Mouse (Mus musculus) induced T-regulatory cell, adult 2 months (primary cell): ENCODE data around the gene Plce1.
A peak's percentile ranks its signal among the peaks of the same experiment; 100 is the strongest.

Source experiments
- DNase-seq: peaks from one replicate; pipeline ENCODE4 v3.0.0-alpha.2; 2012; ENCODE audit warnings: low read depth

Plce1 gene

DNA sequence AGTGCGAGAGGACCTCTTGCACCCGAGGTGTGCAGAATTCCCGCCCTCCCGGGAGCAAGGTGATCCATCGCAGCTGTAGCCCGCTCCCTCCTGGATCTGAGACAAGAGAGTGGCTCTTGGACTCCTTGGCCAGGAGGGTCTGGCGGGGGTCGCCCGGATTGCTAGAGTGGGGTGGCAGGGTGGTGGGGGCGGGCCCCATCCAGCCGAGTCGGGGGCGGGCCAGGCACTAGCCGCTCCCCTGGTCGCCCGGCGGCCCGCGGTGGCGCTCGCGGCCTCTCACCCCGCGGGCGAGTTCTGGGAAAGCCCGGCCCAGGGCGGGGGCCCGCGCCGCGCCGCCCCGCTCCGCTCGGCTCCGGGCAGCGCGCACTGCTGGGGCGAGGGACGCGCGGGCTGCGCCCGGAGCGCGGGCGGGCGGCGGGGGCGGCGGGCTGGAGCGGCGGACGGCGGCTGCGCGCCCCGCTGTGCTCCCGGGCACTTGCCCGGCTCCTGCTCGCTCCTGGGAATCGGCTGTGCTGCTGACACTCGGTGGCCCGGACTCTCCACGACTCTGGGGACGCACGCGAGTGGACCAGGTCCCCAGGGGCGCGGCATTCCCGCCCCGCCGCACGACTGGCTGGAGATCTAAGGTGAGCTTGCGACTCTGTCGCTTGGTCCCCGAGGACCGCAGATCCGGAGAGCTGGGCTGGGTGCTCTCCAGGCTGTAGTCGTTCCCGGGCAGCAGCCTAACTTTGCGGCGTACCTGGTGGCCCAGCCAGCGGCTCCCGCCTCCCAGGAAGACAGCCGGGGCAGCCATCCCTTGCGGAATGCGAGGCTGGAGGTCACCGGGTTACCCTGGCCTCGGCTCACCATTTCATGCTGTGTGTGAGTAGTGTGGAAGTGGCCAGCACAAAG, at the start of gene Plce1:
Gene Plce1, plus strand, starts transcription at position 379 of the 891 bp plus-strand sequence.
- DNase-seq = no peak

DNA sequence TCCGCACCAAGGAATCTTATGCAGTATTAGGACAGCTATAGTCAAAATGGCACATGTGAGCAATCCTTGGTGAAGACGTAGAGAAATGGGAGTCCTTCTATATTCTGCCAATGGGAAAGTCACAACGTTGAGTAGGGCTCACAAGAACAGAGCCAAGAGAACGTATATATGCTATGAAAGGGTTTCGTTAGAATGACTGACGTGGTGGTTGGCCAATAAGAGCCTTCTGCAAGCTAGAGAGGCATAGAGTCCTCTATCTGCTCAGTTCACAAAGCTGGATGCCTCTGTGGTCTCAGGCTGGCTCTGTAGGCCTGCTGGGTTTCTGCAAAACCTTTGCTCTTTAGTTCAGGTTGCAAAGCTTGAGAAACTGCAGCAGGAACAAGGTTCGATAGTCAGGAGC, 49.6 kb upstream of the Plce1 start:
- DNase-seq = no peak

GRCm38 (mm10) chr19:38432021-38432420, 48.9 kb upstream of the Plce1 start:
- peak; percentile 4 for DNase-seq

DNA sequence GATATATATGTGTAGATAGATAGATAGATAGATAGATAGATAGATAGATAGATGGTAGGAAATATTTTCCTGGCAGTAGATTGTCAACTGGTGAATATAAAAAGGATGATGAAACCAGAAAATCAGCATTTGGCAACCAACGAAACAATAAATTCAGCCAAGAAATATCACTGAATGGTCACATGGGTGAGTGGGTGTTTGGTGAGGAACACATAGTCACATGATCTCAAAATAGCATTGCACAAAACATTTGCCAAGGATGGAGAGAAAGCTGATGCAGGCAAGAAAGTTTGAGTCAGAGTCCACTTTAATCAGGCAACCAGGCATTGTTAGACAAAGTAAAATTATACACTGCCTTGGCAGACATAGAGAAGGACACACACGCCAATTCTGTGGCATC, 47.5 kb upstream of the Plce1 start:
- no peak for DNase-seq

- no peak for DNase-seq
Observed at GRCm38 (mm10) chr19:38435221-38435620, 45.7 kb upstream of the Plce1 start.

GRCm38 (mm10) chr19:38441860-38442259, 39.0 kb upstream of the Plce1 start:
- DNase-seq = no peak

- no peak for DNase-seq
Observed at GRCm38 (mm10) chr19:38445758-38446157, 35.2 kb upstream of the Plce1 start.

- no peak for DNase-seq
Observed at GRCm38 (mm10) chr19:38455228-38455627, 25.7 kb upstream of the Plce1 start.

DNA sequence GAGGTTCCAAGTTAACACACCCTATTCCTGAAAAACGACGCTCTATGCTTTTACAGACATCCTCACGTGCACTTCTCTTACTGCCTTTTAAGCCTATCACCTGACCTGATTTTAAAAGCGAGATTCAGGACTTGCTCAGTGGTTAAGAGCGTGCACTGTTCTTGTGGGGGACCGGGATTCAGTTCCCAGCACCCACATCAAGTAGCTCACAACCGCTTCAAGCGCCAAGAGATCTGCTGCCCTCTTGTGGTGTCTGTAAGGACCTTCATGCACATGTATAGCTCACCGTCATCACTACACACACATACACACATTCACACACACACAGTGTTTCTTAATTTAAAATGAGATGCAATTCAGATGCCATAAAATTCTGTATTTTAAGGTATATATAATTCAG, 21.9 kb upstream of the Plce1 start:
- no peak for DNase-seq

DNA sequence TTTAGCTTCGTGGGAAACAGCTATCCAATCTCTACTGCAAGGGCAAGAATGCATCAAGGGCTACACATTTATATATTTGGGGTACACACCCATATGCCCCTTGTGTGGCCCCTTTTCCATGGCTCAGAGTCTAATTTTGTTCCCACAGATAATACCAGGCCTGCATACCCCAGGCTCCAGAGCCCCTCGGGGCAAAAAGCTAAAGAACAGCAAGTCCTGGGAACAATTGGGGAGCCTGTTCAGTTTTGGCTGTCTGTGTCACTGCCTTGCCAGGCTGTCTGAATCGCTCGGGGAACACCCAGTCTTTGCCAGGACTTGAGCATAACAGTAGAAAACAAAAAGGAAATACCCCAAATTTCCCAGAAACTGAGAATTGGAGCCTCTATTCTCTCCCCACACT, 20.2 kb upstream of the Plce1 start:
- no peak for DNase-seq

DNA sequence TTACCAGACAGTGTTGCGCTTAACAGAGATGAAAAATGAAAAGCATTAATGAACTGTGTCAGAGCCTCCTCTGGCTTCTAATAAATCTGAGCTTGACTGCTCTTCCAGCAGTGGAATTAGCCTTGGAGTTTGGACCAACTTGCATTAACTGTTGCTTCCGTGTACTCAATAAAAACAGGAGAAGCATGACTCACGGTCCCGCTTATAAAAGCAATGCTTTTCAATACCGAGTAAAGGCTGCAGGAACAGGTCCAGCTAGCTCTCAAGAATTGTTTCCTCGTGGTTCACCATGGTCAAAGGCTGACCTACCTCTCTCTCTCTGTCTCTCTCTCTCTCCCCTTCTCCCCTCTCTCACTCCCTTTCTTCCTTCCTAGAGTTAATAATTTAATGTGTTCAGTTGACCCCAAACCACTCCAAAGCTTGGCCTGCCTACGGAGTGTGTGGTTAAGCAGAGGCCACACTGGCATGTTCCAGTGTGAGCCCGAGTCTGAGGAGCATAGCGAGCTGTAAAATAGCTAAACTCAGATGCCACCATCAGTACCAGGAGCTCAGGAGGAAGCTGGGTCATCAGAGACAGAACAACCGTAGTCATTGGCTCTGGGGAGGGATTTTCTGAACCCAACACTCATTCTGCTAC, 10.5 kb upstream of the Plce1 start:
- DNase-seq = no peak

- no peak for DNase-seq
Observed at GRCm38 (mm10) chr19:38475394-38475793, 5.5 kb upstream of the Plce1 start.

GRCm38 (mm10) chr19:38478286-38478685, 2.6 kb upstream of the Plce1 start:
- no peak for DNase-seq

- DNase-seq = no peak
Observed at GRCm38 (mm10) chr19:38478948-38479347, 2.0 kb upstream of the Plce1 start.

DNA sequence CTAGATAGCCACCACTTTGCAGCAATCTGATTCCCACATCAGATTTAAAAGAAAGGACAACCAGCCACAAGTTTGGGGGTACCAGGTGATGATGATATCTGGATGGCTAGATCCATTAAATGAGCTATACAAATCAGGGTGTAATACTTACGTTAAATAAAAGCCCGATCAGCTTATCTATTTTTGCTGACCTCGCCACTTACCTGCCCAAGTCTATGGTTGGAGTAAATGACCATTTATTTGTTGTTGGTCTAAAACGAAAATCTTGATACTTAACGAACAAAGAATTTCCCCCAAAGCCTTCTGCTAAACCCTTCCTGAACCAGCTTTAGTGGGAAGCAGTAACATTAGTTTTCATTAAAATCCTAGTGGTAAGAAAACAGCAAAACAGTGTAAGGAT, 1.4 kb upstream of the Plce1 start:
- no peak for DNase-seq

DNA sequence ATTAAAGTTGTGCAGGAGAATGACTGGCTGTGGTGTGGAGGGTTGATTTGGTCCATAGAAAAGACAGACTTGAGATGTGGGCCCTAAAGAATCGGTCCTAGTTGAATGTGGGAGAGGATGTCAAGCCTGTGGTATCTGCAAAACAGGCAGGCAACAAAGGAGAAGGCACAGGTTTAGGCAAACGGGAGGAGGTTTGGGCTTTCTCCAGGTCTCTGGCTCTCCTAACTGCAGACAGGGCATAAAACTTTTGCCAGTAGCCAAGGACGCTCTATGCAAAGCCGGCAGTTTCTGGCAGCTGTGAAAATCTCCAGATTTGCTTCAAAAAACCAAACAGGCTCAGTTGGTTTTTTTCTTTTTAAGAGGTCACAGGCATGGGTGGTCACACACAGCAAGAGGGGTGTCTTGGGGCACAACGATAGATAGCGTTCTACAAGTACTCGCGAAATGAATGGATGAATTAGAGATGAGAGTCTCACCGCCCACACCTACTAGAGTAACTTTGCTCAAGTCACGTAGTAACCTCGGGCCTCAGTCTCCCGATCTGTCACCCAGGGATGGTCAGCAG, 671 bp upstream of the Plce1 start:
- no peak for DNase-seq

DNA sequence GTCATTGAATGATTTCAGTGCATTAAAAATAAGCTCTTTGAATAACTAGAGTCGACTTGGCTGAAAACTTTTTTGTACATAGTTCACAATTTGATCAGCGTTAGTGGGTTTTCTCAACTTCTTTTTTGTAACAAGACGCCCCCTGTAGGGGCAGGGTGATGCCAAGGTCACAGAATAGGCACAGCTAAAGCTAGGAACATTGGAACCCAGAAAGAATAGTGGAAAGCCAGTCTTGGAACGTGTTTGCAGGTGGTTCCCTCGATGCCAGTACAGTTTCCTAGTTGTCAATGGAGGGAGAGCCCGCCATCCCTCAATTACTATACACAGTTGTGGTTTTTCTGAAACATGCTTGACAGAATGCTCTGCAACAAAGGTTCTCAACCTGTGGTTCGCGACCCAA, 997 bp downstream of the Plce1 start:
- DNase-seq = no peak

GRCm38 (mm10) chr19:38482406-38483181, 1.7 kb downstream of the Plce1 start:
- DNase-seq = no peak

DNA sequence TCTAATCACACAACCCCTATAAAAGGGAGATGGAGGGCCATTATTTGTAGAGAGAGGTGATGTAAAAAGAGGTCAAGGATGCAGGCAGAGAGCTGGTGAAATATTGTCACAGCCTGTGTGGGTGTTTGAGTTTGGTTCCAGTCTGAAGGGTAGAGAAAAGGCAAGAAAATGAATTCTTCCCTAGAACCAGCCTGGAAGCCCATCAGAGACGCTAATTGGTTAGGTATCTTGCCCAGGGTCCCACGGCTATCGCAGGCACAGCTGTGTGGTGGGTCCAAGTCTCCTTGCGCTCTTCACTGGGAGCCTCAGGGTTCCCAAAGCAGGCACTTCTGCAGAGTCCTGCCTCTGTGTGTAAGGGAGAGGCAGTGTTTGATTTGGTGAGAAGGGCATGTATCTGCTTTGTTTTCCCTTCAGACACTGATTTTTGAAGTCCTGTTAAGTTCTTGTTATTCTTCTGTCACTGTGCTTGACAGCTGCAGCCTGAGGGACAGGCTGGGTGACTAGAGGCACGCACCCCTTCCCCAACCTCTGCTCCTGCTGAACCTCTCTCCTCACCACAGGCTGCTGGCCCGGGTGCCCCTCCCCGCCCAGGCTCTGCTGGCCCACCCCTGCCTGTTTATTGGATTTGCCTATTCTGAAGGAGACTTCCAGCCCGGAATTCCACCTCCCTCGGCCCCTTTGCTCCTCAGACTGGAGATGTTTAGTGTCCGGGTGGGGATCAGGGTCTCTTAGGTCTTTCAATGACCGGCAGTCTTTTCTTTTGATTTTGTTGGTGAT, 5.1 kb downstream of the Plce1 start:
- DNase-seq = no peak

DNA sequence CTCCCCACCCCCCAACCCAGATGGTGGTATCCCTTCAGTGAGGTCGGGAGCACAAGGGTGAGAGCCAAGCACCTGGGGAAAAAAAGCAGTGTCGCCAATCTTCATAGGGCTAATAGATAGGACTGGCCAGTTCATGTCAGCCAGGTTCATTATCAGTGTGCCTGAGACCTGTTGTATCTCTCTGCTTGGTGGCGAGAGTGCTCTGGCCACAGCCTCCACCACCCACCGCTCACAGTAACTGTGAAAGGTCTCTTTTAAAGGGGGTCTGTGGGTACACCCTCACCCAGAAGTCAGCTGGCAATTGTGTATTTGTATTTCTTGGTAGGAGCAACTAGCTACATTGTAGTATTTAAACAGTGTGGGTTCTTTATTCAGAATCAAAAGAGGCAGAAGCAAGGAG, 6.6 kb downstream of the Plce1 start:
- no peak for DNase-seq

DNA sequence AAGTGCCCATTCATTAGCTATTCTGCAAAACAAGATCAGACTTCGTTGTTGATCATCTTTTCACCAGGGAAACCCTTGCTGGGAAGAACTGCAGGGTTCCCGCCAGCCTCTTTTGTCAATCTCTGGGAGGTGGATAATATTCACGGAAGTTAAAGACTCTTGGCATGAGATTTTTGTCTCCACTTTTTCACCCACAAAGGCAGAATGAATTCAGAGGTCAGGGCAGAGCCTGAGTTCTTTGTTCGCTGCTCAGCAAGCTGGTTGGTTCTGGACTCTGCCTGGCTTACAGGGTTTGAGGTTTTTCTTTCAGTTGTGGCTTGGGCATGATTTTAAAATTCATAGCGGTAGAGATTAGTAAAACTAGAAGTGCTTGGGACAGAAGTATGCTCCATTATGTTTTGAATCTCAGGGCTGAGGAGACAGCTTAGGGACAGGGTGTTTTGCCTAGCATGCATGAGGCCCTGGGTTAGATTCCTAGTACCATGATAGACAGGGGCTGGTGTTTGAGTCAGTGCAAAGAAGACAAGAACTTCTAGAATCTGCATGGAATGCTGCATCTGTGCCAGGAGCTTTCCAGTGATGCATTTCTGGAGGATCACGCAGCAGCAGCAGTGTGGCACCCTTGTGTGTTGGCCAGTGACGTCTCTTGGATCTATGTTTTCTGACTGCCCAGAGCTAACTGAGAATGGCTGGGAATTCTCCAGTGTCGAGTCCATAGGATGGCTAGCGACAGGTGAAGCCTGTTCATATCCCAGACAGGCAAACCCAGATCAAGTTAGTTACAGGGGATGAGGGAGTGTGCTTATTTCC, 7.4 kb downstream of the Plce1 start:
- DNase-seq = no peak
